Mouse (Mus musculus) brown adipose tissue, adult 24 weeks (tissue): ENCODE measurements around the gene Lrrc28. TPM values are rescaled to one million over a fixed set of nuclear protein-coding genes. Genes with fewer than 3 reads are reported as not detected.

Experiments
- H3K27ac ChIP-seq: fragments of 200-500 bp; replicated peaks from 2 replicates; pipeline ENCODE4 v1.5.1; 2012; ENCODE audit warnings: low read depth, mild to moderate bottlenecking, low read length
- H3K4me1 ChIP-seq: fragments of 200-500 bp; 2 replicates; pipeline ENCODE4 v1.6.1; 2012; ENCODE audit warnings: low read length, mixed read lengths; ENCODE audit not compliant: control insufficient read depth, insufficient read depth, insufficient read length
- H3K4me3 ChIP-seq: fragments of 200-500 bp; 2 replicates; pipeline ENCODE4 v1.5.1; 2012; ENCODE audit warnings: low read depth, mild to moderate bottlenecking, low read length, moderate library complexity; ENCODE audit not compliant: insufficient read depth
- polyA plus RNA-seq: library from polyadenylated mRNA; stranded (reverse); fragments of >200 nt; gene quantifications from 2 replicates; pipeline ENCODE4 v1.2.4, GENCODE M21; 2012; ENCODE audit not compliant: missing spikeins, insufficient read depth, insufficient read length

Lrrc28 gene
- polyA plus RNA-seq, 1 experiment, result 11.2 TPM

DNA sequence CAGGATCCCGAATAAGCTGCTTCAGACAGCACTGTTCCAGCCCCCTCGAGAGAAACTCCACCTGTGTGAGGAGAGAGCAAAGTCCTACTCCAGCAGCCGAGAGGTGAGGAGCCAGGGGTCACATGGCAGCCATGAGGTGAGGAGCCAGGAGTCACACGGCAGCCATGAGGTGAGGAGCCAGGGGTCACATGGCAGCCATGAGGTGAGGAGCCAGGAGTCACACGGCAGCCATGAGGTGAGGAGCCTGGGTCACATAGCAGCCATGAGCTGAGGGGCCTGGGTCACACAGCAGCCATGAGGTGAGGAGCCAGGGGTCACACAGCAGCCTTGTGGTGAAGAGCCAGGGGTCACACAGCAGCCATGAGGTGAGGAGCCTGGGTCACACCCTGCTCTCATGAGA lies 17.4 kb upstream of the Lrrc28 start:
- Histone ChIP-seq H3K4me3 (no peak overlapping the region), H3K27ac (no peak overlapping the region)

DNA sequence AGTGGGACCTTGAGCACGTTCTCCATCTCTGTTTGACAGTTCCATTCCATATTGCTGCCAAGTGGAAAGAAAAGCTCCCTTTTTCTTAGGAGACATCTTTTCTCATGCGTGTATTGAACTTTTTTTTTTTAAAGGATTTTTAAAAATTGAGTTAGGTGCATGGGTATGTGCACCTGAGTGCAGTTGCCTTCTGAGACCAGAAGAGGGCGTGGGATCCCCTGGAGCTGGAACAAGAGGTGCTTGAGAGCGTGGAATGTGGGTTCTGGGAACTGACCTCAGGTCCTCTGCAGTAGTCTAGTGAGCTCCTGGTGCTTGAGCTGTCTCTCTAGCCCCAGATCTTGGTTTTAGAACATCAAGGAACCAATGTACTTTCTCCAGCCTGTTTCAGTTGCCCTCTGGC lies 13.0 kb upstream of the Lrrc28 start:
- H3K4me3 ChIP-seq, result no peak overlapping the region
- H3K27ac ChIP-seq, result no peak overlapping the region
- peaks cover 4% of the 10 kb centered on the region; the same call in 1 of the 2 replicates for H3K4me1 ChIP-seq

More for the DNA sequence above, 17.4 kb upstream of the Lrrc28 start:
- no peaks in the 10 kb centered on the region for H3K4me1 ChIP-seq

DNA sequence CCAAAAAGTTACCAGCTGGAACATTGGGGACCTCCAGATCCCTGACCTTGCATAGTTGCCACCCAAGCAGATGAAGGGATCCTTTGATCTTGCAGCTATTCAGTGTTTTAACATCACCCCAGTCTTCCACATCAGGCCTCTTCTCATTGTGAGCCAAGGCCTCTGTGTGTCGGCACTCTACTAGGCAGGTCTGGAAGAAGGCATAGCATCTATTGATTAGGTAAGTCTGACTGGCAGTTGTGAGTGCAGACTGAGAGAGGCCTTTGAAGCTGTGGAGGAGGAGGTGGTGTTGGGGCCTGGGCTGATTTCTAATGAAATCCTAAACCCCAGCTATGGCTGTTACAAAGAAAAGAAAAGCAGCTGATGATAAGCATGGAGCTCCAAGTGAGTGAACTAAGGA lies 10.1 kb upstream of the Lrrc28 start:
- H3K4me1 ChIP-seq, result peaks cover 4% of the 10 kb centered on the region; the same call in 1 of the 2 replicates
- H3K4me3 ChIP-seq, result no peak overlapping the region
- H3K27ac ChIP-seq, result no peak overlapping the region

GRCm38 (mm10) chr7:67654668-67655067 lies 9.6 kb upstream of the Lrrc28 start:
- Histone ChIP-seq H3K4me3 (no peak overlapping the region), H3K4me1 (peaks cover 7% of the 10 kb centered on the region; the same call in 1 of the 2 replicates), H3K27ac (no peak overlapping the region)

GRCm38 (mm10) chr7:67652211-67652610 lies 7.1 kb upstream of the Lrrc28 start:
- Histone ChIP-seq H3K4me3 (no peak overlapping the region), H3K27ac (no peak overlapping the region), H3K4me1 (peaks cover 9% of the 10 kb centered on the region; the same call in 1 of the 2 replicates)

- 0 out of 2 replicates have a peak, but pooled peaks cover 5% of the 10 kb centered on the region for H3K4me1 ChIP-seq
- no peak overlapping the region for H3K4me3 ChIP-seq
- H3K27ac ChIP-seq, result no peak overlapping the region
Observed at GRCm38 (mm10) chr7:67648376-67648775, 3.3 kb upstream of the Lrrc28 start.

DNA sequence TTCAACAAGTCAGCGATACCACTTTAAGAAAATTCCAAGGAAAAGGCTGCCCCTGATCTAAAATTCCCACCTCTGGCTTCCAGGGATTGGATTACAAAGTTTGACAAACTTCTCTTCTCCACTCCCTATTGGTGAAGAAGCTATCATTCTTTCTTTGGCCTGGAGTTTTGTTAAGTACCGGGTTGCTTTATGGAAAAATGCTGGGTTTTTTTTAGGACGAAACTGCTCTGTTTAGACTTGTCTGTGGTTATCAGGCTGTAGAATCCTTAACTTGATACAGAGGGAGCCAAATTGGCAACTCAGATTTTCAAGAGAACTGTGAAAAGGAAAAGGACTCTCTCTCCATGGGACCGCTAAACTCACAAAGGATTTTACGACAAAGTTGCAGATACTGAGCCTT lies 2.2 kb upstream of the Lrrc28 start, which contains the start of gene Ttc23:
Gene Ttc23, plus strand, starts transcription at position 134 of the 400 bp plus-strand sequence.
- peak within 1 kb of the TSS; percentile 82 for H3K27ac ChIP-seq
- H3K4me1 ChIP-seq, result 0 out of 2 replicates have a peak, but pooled peaks cover 5% of the 10 kb centered on the region
- H3K4me3 ChIP-seq, result peak within 1 kb of the TSS; percentile 97

GRCm38 (mm10) chr7:67646131-67646530 lies 1.1 kb upstream of the Lrrc28 start:
- Histone ChIP-seq H3K27ac (peak overlapping the region; percentile 92), H3K4me1 (0 out of 2 replicates have a peak, but pooled peaks cover 5% of the 10 kb centered on the region), H3K4me3 (peak overlapping the region; percentile 89)

GRCm38 (mm10) chr7:67645681-67646014 lies 580 bp upstream of the Lrrc28 start:
- Histone ChIP-seq H3K27ac (peak overlapping the region; percentile 92), H3K4me1 (0 out of 2 replicates have a peak, but pooled peaks cover 5% of the 10 kb centered on the region), H3K4me3 (peak overlapping the region; percentile 89)

- Histone ChIP-seq H3K4me1 (0 out of 2 replicates have a peak, but pooled peaks cover 2% of the 10 kb centered on the region), H3K4me3 (peak overlapping the region; percentile 32; the same call in 1 of the 2 replicates), H3K27ac (no peak overlapping the region)
Observed at GRCm38 (mm10) chr7:67644291-67644690, 777 bp downstream of the Lrrc28 start.

DNA sequence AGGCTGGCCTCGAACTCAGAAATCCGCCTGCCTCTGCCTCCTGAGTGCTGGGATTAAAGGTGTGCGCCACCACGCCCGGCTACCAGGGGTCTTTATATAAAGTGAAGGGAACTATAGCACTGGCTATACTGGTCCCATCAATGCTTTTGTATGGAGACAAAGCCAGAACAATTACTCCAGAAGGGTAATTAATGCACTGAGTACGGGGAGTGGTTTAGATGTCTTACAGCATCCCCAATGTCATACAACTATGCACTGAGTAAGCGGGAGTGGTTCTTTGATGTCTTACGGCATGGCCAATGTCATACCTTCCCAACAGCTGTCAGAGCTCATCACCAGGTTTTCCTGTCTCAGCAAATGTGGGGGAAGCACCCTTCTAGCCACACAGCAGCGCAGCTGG lies 2.1 kb downstream of the Lrrc28 start:
- Histone ChIP-seq H3K4me3 (no peak overlapping the region), H3K27ac (no peak overlapping the region), H3K4me1 (peaks cover 3% of the 10 kb centered on the region; the same call in 1 of the 2 replicates)

DNA sequence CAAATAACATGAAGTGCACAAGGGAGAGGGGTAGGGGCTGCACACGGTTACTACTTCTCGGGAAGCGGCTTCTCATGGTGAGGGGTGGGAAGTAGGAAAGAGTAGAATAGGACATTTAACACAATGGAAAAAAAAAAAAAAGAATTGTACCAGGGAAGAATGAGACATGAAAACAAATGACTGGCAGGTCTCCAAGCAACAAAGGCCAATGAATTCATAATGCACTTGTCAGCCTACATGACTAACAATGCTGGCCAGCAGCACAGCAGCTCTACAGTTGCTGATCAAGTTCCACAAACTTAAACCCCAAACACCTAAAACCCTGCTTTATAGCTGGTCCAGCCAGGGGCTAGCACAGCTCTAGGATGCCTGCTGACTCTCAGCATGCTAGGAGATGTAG lies 6.1 kb downstream of the Lrrc28 start:
- Histone ChIP-seq H3K27ac (no peak overlapping the region), H3K4me3 (no peak overlapping the region), H3K4me1 (peaks cover 3% of the 10 kb centered on the region; the same call in 1 of the 2 replicates)

- H3K4me1 ChIP-seq, result peaks cover 3% of the 10 kb centered on the region; the same call in 1 of the 2 replicates
- H3K27ac ChIP-seq, result no peak overlapping the region
- H3K4me3 ChIP-seq, result no peak overlapping the region
Observed at GRCm38 (mm10) chr7:67636161-67636560, 8.9 kb downstream of the Lrrc28 start.

GRCm38 (mm10) chr7:67634210-67634609 lies 10.9 kb downstream of the Lrrc28 start:
- Histone ChIP-seq H3K4me3 (no peak overlapping the region), H3K4me1 (peaks cover 3% of the 10 kb centered on the region; the same call in 1 of the 2 replicates), H3K27ac (no peak overlapping the region)

DNA sequence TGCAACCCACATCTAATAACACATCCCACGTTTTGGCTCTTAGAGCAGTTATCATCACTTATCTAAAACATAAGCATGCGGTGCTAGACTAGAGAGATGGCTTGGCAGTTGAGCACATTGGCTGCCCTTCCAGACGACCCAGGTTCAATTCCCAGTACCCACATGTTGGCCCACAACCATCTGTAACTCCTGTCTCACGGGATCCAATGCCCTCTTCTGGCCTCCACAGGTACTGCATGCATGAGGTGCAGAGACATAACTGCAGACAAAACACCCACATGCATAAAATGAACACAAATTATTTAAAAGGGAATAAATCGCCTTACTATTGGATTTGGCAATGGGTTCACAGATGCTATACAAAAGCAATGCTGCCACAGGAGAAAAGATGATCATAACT lies 12.7 kb downstream of the Lrrc28 start:
- Histone ChIP-seq H3K4me1 (no peaks in the 10 kb centered on the region), H3K4me3 (no peak overlapping the region), H3K27ac (no peak overlapping the region)

DNA sequence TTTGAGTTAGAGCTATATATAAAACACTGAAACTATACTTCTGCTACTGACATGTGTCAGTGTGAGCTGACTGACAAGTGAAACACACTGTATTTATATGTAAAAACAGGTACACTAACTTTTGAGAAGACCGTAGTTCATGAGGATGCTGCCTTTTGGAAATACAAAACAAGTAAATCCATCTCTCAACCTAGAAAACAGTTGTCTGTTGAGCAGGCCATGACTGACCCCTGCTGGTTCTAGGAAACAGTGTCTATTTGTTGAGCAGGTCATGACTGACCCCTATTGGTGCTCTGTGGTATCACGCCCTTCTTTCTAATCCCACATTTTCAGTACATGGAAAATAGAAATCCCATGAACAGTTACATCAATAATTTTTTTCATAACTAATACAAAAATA lies 14.3 kb downstream of the Lrrc28 start:
- H3K27ac ChIP-seq, result no peak overlapping the region
- H3K4me3 ChIP-seq, result no peak overlapping the region
- H3K4me1 ChIP-seq, result no peaks in the 10 kb centered on the region
